In genomic region chr17:9287682-9288081, GRCm38 (mm10) we compare ENCODE assay signal across 17 mouse cellular contexts.
DNase-seq lines count a peak whose midpoint lies in the region; ATAC-seq lines count a peak whose summit lies in the region.
"Had no signal": no experiment of that assay in that cellular context is flagged by ENCODE, and none has a peak within 500 bp of the region (broad histone marks: within the 10 kb centered on the region; RNA-seq: fewer than 3 reads in every experiment).

No protein-coding gene starts in this region.

- H3K9ac ChIP-seq in neural tube, embryonic 13.5 days = no peak overlapping the region
- H3K9ac ChIP-seq in neural tube, embryonic 14.5 days (replicated peaks; ENCODE audit: low read depth, low read length) = no peak overlapping the region
- H3K9ac ChIP-seq: neural tube, embryonic 12.5 days had no signal

- H3K4me2 ChIP-seq in neural tube, embryonic 13.5 days = peak overlapping the region; percentile 3; the same call in 1 of the 2 replicates
- no peak overlapping the region for H3K4me2 ChIP-seq in neural tube, embryonic 14.5 days (ENCODE audit: low read depth, low read length)
- H3K4me2 ChIP-seq: neural tube, embryonic 12.5 days had no signal

- intact Hi-C loops in left cerebral cortex, postnatal 14 days (cut with DNase I) = no loop called here

- peak; percentile 36; the same call in 1 of the 2 replicates for ATAC-seq in frontal cortex, adult (ENCODE audit: low TSS enrichment)
- peak; percentile 61 for ATAC-seq in neural tube, embryonic 13.5 days (ENCODE audit: low read depth)
- peak; percentile 54; the same call in 1 of the 2 replicates for ATAC-seq in neural tube, embryonic 14.5 days (ENCODE audit: low read depth)

- WGBS in neural tube, embryonic 13.5 days = 55% methylated on average over 9 of the region's 9 CpGs
- WGBS in neural tube, embryonic 14.5 days = 56% methylated on average over 9 of the region's 9 CpGs

- peak overlapping the region; percentile 57 for H3K27ac ChIP-seq in neural tube, embryonic 13.5 days (replicated peaks)
- peak overlapping the region; percentile 39; the same call in 1 of the 2 replicates for H3K27ac ChIP-seq in neural tube, embryonic 14.5 days (ENCODE audit: low read depth, low read length)
- H3K27ac ChIP-seq: neural tube, embryonic 12.5 days had no signal

- H3K9me3 ChIP-seq in neural tube, embryonic 13.5 days = no peaks in the 10 kb centered on the region
- H3K9me3 ChIP-seq in neural tube, embryonic 14.5 days (ENCODE audit: control insufficient read depth, low read length) = no peaks in the 10 kb centered on the region
- H3K9me3 ChIP-seq: neural tube, embryonic 12.5 days had no signal

- H3K36me3 ChIP-seq in neural tube, embryonic 13.5 days = no peaks in the 10 kb centered on the region
- H3K36me3 ChIP-seq in neural tube, embryonic 14.5 days (ENCODE audit: control insufficient read depth, insufficient read depth, low read length) = no peaks in the 10 kb centered on the region
- H3K36me3 ChIP-seq: neural tube, embryonic 12.5 days had no signal

- no peak for DNase-seq in frontal cortex, postnatal 14 days (ENCODE audit: low spot score in 2 of 2)
- DNase-seq in left cerebral cortex, postnatal 14 days (ENCODE audit: low spot score in 2 of 2) = peak; percentile 12 to 29
- no peak for DNase-seq in left cerebral cortex, adult 9 months (ENCODE audit: low spot score in 2 of 2)
- no peak for DNase-seq in neural tube, embryonic 10.5 days (ENCODE audit: extremely low spot score, low spot score)
- DNase-seq in cerebellum, adult 8-10 months = no peak
- DNase-seq: B cell, adult 2 months; cerebellum, adult 9-10 months; gastrocnemius, postnatal 36 days; kidney, adult 11 months; left cerebral cortex, postnatal 4 days; liver; lung, postnatal 14 days; thymus, postnatal 25 days had no signal

- H3K4me1 ChIP-seq in neural tube, embryonic 13.5 days (replicated peaks) = no peaks in the 10 kb centered on the region
- H3K4me1 ChIP-seq in neural tube, embryonic 14.5 days (ENCODE audit: control insufficient read depth, insufficient read depth, low read length) = no peaks in the 10 kb centered on the region
- H3K4me1 ChIP-seq: neural tube, embryonic 12.5 days had no signal

- H3K4me3 ChIP-seq in neural tube, embryonic 13.5 days = no peak overlapping the region
- H3K4me3 ChIP-seq in neural tube, embryonic 14.5 days (ENCODE audit: low read depth, low read length) = no peak overlapping the region
- H3K4me3 ChIP-seq: neural tube, embryonic 12.5 days had no signal

- no peaks in the 10 kb centered on the region for H3K27me3 ChIP-seq in neural tube, embryonic 13.5 days
- H3K27me3 ChIP-seq in neural tube, embryonic 14.5 days (ENCODE audit: control insufficient read depth, insufficient read depth, low read length) = no peaks in the 10 kb centered on the region

Comparison
In these comparisons a context has a peak if more than half of its experiments do, and no peak if none do; other contexts are left out.
1. DNase-seq: peak in left cerebral cortex, postnatal 14 days (2 of 2); none in frontal cortex, postnatal 14 days (0 of 2), left cerebral cortex, adult 9 months (0 of 2), neural tube, embryonic 10.5 days (single experiment) and cerebellum, adult 8-10 months (single experiment).
2. Peak in every context shown above with its lines, with median percentiles within 50 percentile points of each other: ATAC-seq.